Mouse (Mus musculus): Measurements from ENCODE around the gene Far1.

Far1 gene

GRCm38 (mm10) chr7:113572741-113573140, 59.1 kb downstream of the Far1 start:
- no peak for DNase-seq

- DNase-seq = no peak
These were observed 68.5 kb downstream of the Far1 start for GRCm38 (mm10) chr7:113582111-113582510.

- no peak for DNase-seq
These were observed 75.6 kb downstream of the Far1 start for GRCm38 (mm10) chr7:113589211-113589610.

GRCm38 (mm10) chr7:113590330-113590729, 76.7 kb downstream of the Far1 start:
- DNase-seq = no peak

- DNase-seq = peak in 1 of 2 experiments; percentile 11
These were observed 77.5 kb downstream of the Far1 start for GRCm38 (mm10) chr7:113591084-113591483.

- DNase-seq = no peak
These were observed 78.1 kb downstream of the Far1 start for GRCm38 (mm10) chr7:113591557-113592354.

- DNase-seq = no peak
These were observed 79.1 kb downstream of the Far1 start for GRCm38 (mm10) chr7:113592696-113593095.

- DNase-seq = peak; percentile 60 to 70
These were observed 80.7 kb downstream of the Far1 start for GRCm38 (mm10) chr7:113594363-113594762.

GRCm38 (mm10) chr7:113597231-113597630, 83.6 kb downstream of the Far1 start:
- DNase-seq = no peak

- DNase-seq = no peak
These were observed 88.2 kb downstream of the Far1 start for GRCm38 (mm10) chr7:113601803-113602202.

GRCm38 (mm10) chr7:113607928-113608327, 94.3 kb downstream of the Far1 start:
- DNase-seq = peak in 1 of 2 experiments; percentile 28

GRCm38 (mm10) chr7:113609027-113609705, 95.5 kb downstream of the Far1 start:
- DNase-seq = peak in 1 of 2 experiments; percentile 36

GRCm38 (mm10) chr7:113612628-113613027, 99.0 kb downstream of the Far1 start:
- DNase-seq = peak; percentile 24 to 35

GRCm38 (mm10) chr7:113614198-113614927, 100.7 kb downstream of the Far1 start:
- DNase-seq = no peak

- DNase-seq = no peak
These were observed 105.5 kb downstream of the Far1 start for GRCm38 (mm10) chr7:113619166-113619565.

GRCm38 (mm10) chr7:113619768-113620167, 106.1 kb downstream of the Far1 start:
- DNase-seq = no peak
